Mouse (Mus musculus) monocyte, adult 5-6 weeks (primary cell): ENCODE results near the gene Cirbp. TPM values are rescaled to one million over a fixed set of nuclear protein-coding genes. Genes with fewer than 3 reads are reported as not detected.
"Not testable (repeated sequence)": the region's sequence is repeated elsewhere in the genome, so short reads cannot be mapped to it uniquely, and the experiment has no call there.

Experiments used
- ATAC-seq: fragments of 153-309, 156-312 bp; replicated peaks from 2 replicates; pipeline ENCODE4 v1.8.0; 2017; ENCODE audit warnings: mild to moderate bottlenecking; ENCODE audit not compliant: low TSS enrichment, insufficient number of reproducible peaks, severe bottlenecking, poor library complexity, low FRiP score
- total RNA-seq: library from RNA; stranded (forward); fragments of 200-1000, 200-491, 200-594 nt; gene quantifications from 3 replicates; pipeline ENCODE4 v1.2.3, GENCODE M21; 2017

Gene Cirbp
- total RNA-seq, 1 experiment from 2014 or later = 145 TPM

- ATAC-seq = no peak
These were observed 28.7 kb downstream of the Cirbp start for GRCm38 (mm10) chr10:80194441-80194840.

GRCm38 (mm10) chr10:80196167-80196566 lies 30.4 kb downstream of the Cirbp start:
- ATAC-seq = no peak

GRCm38 (mm10) chr10:80196778-80197581 lies 31.2 kb downstream of the Cirbp start:
- ATAC-seq = no peak

DNA sequence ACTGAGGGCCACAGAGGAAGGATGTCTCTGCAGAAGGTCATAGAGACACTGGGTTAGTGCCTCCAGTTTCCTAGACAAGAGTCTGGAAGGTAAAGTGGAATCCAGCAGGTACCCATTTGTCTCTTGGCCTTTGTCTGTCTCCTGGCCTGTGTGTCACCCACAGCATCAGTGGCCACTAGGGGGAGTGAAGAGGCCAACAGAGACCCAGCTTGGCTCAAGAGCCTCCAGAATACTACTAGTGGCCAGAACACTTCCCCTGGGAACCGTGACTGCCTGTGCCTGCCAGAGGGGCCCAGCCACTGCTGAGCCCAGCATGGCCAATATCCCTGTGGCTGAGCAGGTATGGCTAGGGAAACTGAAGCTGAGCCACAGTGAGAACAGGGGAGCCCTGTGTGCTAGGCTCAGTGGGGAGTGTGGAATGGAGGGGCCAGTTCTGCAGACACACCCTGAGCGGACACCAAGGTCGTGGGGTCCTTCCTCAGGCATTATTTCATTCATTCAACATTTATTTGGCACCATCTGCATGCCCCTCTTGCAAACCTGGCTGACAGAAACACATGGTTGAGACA lies 33.7 kb downstream of the Cirbp start:
- ATAC-seq = peak; percentile 95

GRCm38 (mm10) chr10:80200485-80200884 lies 34.7 kb downstream of the Cirbp start:
- ATAC-seq = no peak

GRCm38 (mm10) chr10:80204055-80204454 lies 38.3 kb downstream of the Cirbp start:
- ATAC-seq = no peak

GRCm38 (mm10) chr10:80207201-80207600 lies 41.4 kb downstream of the Cirbp start:
- ATAC-seq = no peak

- ATAC-seq = no peak
These were observed 41.9 kb downstream of the Cirbp start for GRCm38 (mm10) chr10:80207676-80208075.

GRCm38 (mm10) chr10:80208248-80208647 lies 42.5 kb downstream of the Cirbp start:
- no peak for ATAC-seq

GRCm38 (mm10) chr10:80208841-80209371 lies 43.1 kb downstream of the Cirbp start:
- no peak for ATAC-seq

GRCm38 (mm10) chr10:80211547-80212103 lies 45.8 kb downstream of the Cirbp start:
- not testable (repeated sequence) for ATAC-seq

DNA sequence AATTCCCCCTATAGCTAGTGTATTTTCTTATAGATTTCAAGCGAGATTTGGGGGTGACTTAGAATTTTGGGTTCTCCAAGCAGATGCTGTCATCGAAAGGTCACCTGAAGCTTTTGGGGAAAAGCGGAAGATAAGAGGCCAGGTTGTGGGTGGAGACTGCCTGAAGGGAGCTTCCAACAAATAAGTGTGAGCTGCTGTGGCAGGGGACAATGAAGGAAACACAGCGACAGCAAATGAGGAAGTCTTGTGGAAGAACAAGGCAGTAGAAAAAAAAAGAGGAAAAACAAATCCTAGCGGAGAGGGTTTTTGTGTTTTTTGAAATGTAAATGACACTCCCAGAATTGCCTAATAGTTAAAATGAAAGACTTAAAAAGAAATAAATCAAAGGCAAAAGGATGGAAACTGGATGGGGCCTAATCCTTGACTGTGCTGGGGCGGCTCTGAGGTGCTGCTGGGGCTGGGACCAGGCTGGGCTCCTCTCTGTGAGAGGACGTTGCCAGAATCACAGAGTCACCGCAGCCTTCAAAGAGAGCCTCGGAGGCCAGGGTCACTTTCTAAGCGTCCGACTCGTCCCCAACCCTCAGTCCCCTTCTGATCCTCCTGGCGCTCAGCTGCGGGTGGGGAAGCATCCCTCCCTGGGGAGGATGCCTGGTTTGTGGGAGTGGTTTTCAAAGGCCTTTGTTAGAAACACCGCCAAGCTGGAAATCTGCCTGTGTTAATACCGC lies 49.4 kb downstream of the Cirbp start:
- peak; percentile 53; the same call in 1 of the 2 replicates for ATAC-seq

GRCm38 (mm10) chr10:80220676-80221075 lies 54.9 kb downstream of the Cirbp start:
- ATAC-seq = no peak

Other genes with a start within 250 kb of the Cirbp start
- 0.39 TPM in 1 of 3 replicates, not detected in the others for gene Kiss1r, start 249.0 kb upstream of the Cirbp start, total RNA-seq
- 23.4 to 53.8 TPM (median 35.4 TPM) in 3 replicates for gene R3hdm4, start 244.8 kb upstream of the Cirbp start, total RNA-seq
- 35.3 to 38.9 TPM (median 36.8 TPM) in 3 replicates for gene Arid3a, start 238.9 kb upstream of the Cirbp start, total RNA-seq
- gene Wdr18, start 205.8 kb upstream of the Cirbp start, total RNA-seq = 7.8 to 14.2 TPM (median 8.8 TPM) in 3 replicates
- gene Grin3b, start 195.3 kb upstream of the Cirbp start, total RNA-seq = not detected in 3 replicates
- gene Tmem259, start 181.7 kb upstream of the Cirbp start, total RNA-seq = 49.0 to 80.6 TPM (median 59.1 TPM) in 3 replicates
- gene Cnn2, start 177.4 kb upstream of the Cirbp start, total RNA-seq = 210 to 295 TPM (median 228 TPM) in 3 replicates
- gene Abca7, start 169.5 kb upstream of the Cirbp start, total RNA-seq = 33.6 to 53.0 TPM (median 45.9 TPM) in 3 replicates
- gene Arhgap45, start 149.3 kb upstream of the Cirbp start, total RNA-seq = 356 to 478 TPM (median 365 TPM) in 3 replicates
- gene Polr2e, start 126.2 kb upstream of the Cirbp start, total RNA-seq = 83.4 to 130 TPM (median 95.9 TPM) in 3 replicates
- gene Gpx4, start 118.8 kb upstream of the Cirbp start, total RNA-seq = 250 to 253 TPM (median 251 TPM) in 3 replicates
- 50.6 to 75.0 TPM (median 51.9 TPM) in 3 replicates for gene Sbno2, start 60.4 kb upstream of the Cirbp start, total RNA-seq
- gene Stk11, start 50.2 kb upstream of the Cirbp start, total RNA-seq = 155 to 177 TPM (median 155 TPM) in 3 replicates
- 26.1 to 49.8 TPM (median 29.5 TPM) in 3 replicates for gene Atp5d, start 27.4 kb upstream of the Cirbp start, total RNA-seq
- gene Cbarp, start 25.1 kb upstream of the Cirbp start, total RNA-seq = 0.29 to 5.8 TPM (median 4.1 TPM) in 3 replicates
- 27.3 to 65.5 TPM (median 29.9 TPM) in 3 replicates for gene Midn, start 17.7 kb upstream of the Cirbp start, total RNA-seq
- gene 1600002K03Rik, start 7.0 kb downstream of the Cirbp start, total RNA-seq = 16.2 to 29.1 TPM (median 18.0 TPM) in 3 replicates
- 1.0 TPM in 1 of 3 replicates, not detected in the others for gene Efna2, start 13.5 kb downstream of the Cirbp start, total RNA-seq
- 43.7 to 46.7 TPM (median 46.2 TPM) in 3 replicates for gene Mum1, start 60.4 kb downstream of the Cirbp start, total RNA-seq
- gene Ndufs7, start 83.1 kb downstream of the Cirbp start, total RNA-seq = 60.9 to 74.8 TPM (median 61.4 TPM) in 3 replicates
- gene Gamt, start 95.0 kb downstream of the Cirbp start, total RNA-seq = 3.8 to 4.7 TPM in 2 of 3 replicates, not detected in the other
- gene Dazap1, start 95.5 kb downstream of the Cirbp start, total RNA-seq = 85.1 to 132 TPM (median 92.5 TPM) in 3 replicates
- gene Rps15, start 126.5 kb downstream of the Cirbp start, total RNA-seq = 1,267 to 1,604 TPM (median 1,393 TPM) in 3 replicates
- 2.3 TPM in 1 of 3 replicates, not detected in the others for gene Apc2, start 130.0 kb downstream of the Cirbp start, total RNA-seq
- gene 2310011J03Rik, start 154.6 kb downstream of the Cirbp start, total RNA-seq = 23.5 to 28.1 TPM (median 27.6 TPM) in 3 replicates
- 0.57 TPM in 1 of 3 replicates, not detected in the others for gene Pcsk4, start 163.5 kb downstream of the Cirbp start, total RNA-seq
- gene Reep6, start 164.0 kb downstream of the Cirbp start, total RNA-seq = not detected in 3 replicates
- gene Adamtsl5, start 182.4 kb downstream of the Cirbp start, total RNA-seq = 0.10 to 0.43 TPM in 2 of 3 replicates, not detected in the other
- not detected in 3 replicates for gene Plk5, start 190.5 kb downstream of the Cirbp start, total RNA-seq
- 4.1 to 5.3 TPM (median 5.2 TPM) in 3 replicates for gene Mex3d, start 221.7 kb downstream of the Cirbp start, total RNA-seq
- 11.4 to 34.6 TPM (median 18.6 TPM) in 3 replicates for gene Mbd3, start 233.6 kb downstream of the Cirbp start, total RNA-seq
- gene Uqcr11, start 240.8 kb downstream of the Cirbp start, total RNA-seq = 56.9 to 82.5 TPM (median 76.8 TPM) in 3 replicates